Mouse (Mus musculus) kidney, postnatal 25 days (tissue): ENCODE data around the gene Tnfaip8l3.

Source experiments
- DNase-seq, 2 experiments: peaks; one replicate each; pipeline ENCODE4 v3.0.0; 2021; ENCODE audit warnings: mixed read lengths in 2 of 2

Gene Tnfaip8l3

DNA sequence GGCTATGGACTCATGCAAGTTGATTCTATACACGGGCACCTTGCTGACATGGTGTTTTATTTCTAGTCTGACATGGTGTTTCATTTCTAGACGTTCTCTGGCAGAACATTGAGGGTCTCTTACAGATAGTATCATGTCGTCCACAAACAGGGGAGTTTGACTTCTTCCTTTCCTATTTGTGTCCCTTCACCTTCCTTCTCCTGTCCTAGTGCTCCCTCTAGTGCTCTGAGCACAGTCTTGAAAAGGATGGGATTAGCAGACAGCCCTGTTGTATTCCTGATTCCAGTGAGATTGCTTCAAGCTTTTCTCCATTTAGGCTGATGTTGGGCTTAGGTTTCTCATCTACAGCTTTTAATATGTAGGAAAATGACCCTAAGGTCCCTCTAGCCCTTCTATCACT, 81.2 kb downstream of the Tnfaip8l3 start:
- peak in 1 of 2 experiments; percentile 10 for DNase-seq

DNA sequence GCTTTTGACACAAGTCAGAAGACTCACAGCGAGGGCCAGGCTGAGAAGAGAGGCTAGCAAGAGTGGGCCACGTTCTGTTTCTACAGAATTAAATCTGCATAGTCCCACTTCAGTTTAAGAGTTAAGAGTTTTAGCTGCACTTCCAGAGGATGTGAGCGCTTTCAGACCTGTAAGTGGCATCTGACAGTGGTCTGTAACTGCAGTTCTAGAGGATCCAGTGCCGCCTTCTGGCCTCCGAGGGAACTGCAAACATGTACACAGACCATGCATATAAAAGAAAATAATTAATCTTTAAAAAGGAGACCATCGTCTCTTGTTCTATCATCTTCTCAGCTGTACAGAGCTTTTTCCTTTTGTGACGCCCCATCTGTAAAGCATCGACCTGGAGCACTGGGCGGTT, 83.3 kb downstream of the Tnfaip8l3 start:
- peak in 1 of 2 experiments; percentile 70 for DNase-seq

DNA sequence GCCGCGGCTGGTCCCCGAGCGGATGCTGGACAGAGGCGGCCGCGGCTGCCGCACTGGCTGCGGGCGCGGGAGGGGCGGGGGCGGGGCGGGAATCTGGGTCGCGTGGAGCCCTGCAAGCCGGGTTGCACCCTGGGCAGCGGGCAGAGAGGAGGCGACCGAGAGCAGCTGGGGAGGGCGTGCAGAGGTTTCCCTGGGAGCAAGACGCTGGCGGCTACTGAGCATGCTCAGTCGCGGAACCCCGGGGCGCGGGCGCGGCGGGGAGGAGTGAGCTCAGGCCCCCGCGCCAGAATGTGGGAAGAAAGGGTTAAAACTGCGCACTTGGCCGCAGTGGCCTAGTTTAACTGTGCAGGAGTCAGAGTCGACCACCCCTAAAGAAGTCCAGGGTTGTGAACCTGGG, 93.1 kb downstream of the Tnfaip8l3 start, which contains the start of gene Elmod1:
Gene Elmod1 (minus strand): TSS at position 180 of the 397 bp plus-strand sequence.
- DNase-seq = peak; percentile 32 to 61

DNA sequence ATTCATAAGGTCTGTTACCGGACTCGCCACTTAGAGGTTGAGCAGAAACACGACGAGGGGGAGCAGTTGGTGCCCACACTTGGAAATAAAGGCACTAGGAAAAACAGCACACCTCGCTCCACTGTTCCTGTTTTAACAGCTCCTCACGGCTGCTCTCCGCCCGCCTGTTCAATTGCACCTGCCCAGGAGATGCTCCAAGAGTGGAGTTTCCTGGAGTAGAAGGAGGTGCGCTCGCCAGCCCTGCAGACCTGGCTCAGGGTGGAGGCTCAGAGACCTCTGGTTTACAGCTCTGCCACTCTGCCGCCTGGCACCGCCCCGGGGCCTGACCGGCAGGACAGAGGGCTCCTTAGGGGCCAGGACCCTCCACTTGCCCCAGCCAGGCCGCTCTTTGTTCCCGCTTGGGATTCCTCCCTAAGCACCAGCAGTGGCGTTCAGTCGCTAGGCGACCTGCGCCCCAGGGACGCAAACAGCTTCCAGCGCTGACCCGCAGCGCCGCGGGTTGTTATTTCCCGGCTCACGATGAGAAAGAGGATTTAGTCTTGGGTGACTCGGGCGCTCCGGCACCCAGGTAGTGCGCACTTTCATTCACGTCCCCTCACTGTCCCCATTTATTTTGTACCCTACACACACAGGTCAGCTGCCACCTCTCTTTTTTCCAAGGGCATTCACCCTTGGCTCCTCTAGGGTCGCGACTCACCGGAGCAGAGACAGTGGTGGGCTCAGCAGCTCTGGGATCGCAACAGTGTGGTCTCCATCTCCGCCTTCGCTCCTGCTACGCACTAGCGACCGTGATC, 93.7 kb downstream of the Tnfaip8l3 start:
- DNase-seq = no peak

DNA sequence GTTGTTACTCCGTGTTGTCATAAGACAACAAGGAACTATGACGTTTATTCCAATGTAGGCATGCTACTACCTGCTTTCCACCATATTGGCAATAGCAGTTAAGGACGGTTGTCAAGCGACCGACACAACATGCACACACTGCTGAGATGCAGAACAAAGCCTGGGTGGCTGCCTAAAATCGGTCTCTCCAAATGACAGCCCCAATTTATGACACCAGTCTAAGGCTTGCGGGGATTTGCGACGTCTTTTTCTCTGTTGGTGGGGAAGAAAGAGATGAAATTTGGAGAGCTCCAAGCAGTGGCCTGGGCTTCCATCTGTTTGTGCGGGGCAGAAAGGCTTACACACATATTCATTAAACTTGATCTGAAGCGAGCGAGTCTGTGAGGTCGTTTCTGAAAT, 94.3 kb downstream of the Tnfaip8l3 start:
- no peak for DNase-seq
